Mouse (Mus musculus): ENCODE measurements around the gene Itgad.

Gene Itgad

GRCm38 (mm10) chr7:128236856-128237592, 82.8 kb downstream of the Itgad start, which contains the start of gene Armc5:
Armc5 (plus strand) TSS chr7:128237342.
- POLR2A ChIA-PET, result interaction anchor here in 3 of 4 experiments (0.7 to 2.9 kb wide), 26 partner anchors 10 to 324 kb away, joined by 3 to 17 read pairs (median 4); partner anchors contain the start of genes Pycard (in 3 of the 3), Tial1 (in 2 of the 3), Bag3 (in 1 of the 3) and Fus (in 1 of the 3)

GRCm38 (mm10) chr7:128237593-128237926, 83.4 kb downstream of the Itgad start:
- POLR2A ChIA-PET, result interaction anchor here in 3 of 4 experiments (0.7 to 2.9 kb wide), 42 partner anchors 9 to 529 kb away, joined by 3 to 17 read pairs (median 4); partner anchors contain the start of genes Pycard (in 3 of the 3), Fus (in 2 of the 3), BC017158 (in 1 of the 3) and Bag3 (in 1 of the 3)
- CTCF ChIA-PET, result interaction anchor here in 2 of 4 experiments (0.6 to 2.5 kb wide), 16 partner anchors 10 to 563 kb away, joined by 3 to 15 read pairs (median 4); partner anchors contain the start of genes BC017158 (in 1 of the 2), Gm21974 (in 1 of the 2), Pycard (in 1 of the 2) and Tial1 (in 1 of the 2)

More at GRCm38 (mm10) chr7:128236856-128237592, 82.8 kb downstream of the Itgad start, which contains the start of gene Armc5:
- CTCF ChIA-PET, result interaction anchor here in 3 of 4 experiments (0.6 to 2.5 kb wide), 18 partner anchors 10 to 851 kb away, joined by 3 to 15 read pairs (median 4); partner anchors contain the start of genes BC017158 (in 1 of the 3), Gm21974 (in 1 of the 3), Tial1 (in 1 of the 3) and Vkorc1 (in 1 of the 3)

- POLR2A ChIA-PET, result interaction anchor here in 3 of 4 experiments (0.6 to 2.9 kb wide), 43 partner anchors 9 to 530 kb away, joined by 3 to 17 read pairs (median 4); partner anchors contain the start of genes Pycard (in 3 of the 3), Fus (in 2 of the 3), BC017158 (in 1 of the 3) and Bag3 (in 1 of the 3)
These were observed 84.0 kb downstream of the Itgad start, which contains the start of gene 9130023H24Rik for GRCm38 (mm10) chr7:128237927-128238778. 9130023H24Rik (minus strand) TSS chr7:128238031.

DNA sequence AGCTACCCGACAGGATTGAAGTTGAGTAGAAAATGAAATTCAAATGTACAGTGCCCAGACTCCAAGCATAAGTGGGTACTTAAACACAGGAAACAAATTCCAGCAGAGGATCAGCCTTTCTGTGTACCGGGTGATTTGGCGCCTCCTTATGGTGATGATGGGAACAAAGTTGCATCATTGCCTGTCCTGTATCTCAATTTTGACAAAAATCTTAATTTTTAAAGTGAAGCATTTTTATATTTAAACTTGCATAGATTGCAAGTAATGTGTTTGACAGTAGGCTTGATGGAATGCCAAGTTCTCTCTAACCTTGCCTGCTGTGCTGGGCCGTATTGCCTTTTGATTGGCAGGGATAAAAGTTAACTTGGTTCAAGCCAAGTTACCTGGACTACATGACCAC, 84.8 kb downstream of the Itgad start:
- ChIA-PET POLR2A (interaction anchor here in 1 of 4 experiments (1.2 to 2.9 kb wide), 6 partner anchors 8 to 296 kb away, joined by 3 to 17 read pairs (median 5); partner anchors contain the start of genes Fus, Pycard and Tgfb1i1), CTCF (interaction anchor here in 1 of 4 experiments (1.6 kb wide), 1 partner anchor 59 kb away, joined by 4 read pairs; the partner anchor contains the start of gene BC017158)

More at GRCm38 (mm10) chr7:128237927-128238778, 84.0 kb downstream of the Itgad start, which contains the start of gene 9130023H24Rik:
- CTCF ChIA-PET, result interaction anchor here in 2 of 4 experiments (0.6 to 2.5 kb wide), 12 partner anchors 11 to 563 kb away, joined by 3 to 15 read pairs (median 4); partner anchors contain the start of genes BC017158 (in 1 of the 2), Gm21974 (in 1 of the 2), Pycard (in 1 of the 2) and Tial1 (in 1 of the 2)

DNA sequence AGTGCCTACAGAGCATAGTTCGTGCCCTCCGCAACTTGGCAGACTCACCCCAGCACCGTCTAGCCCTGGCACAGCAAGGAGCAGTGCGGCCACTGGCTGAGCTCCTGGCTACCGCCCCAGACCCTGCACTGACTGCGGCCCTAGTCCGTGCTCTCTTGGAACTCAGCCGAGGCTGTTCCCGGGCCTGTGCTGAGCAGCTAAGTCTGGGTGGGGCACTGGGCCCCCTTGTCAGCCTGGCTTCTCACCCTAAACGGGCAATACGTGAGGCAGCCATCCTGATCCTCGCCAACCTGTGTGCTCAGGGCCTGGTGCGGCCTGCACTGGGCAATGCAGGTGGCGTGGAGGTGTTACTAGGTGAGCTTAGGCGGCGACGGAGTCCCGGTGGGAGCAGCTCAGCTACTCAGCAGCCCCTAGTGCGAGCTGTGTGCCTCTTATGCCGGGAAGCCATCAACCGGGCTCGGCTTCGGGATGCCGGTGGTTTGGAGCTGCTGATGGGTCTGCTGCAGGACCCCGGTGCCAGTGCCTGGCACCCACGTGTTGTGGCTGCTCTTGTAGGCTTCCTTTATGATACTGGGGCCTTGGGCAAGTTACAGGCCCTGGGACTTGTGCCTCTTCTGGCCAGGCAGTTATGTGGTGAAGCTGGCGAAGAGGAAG, 86.1 kb downstream of the Itgad start:
- ChIA-PET POLR2A (interaction anchor here in 2 of 4 experiments (0.5 to 2.1 kb wide), 12 partner anchors 9 to 273 kb away, joined by 3 to 8 read pairs (median 4); partner anchors contain the start of genes Fus (in 1 of the 2) and Tial1 (in 1 of the 2)), CTCF (interaction anchor here (0.6 to 1.4 kb wide), 7 partner anchors 12 to 333 kb away, joined by 3 to 8 read pairs (median 4); no protein-coding TSS in a partner anchor)

- CTCF ChIA-PET, result no interaction called here
- POLR2A ChIA-PET, result interaction anchor here in 2 of 4 experiments (1.0 to 1.2 kb wide), 2 partner anchors 9 to 10 kb away, joined by 3 to 5 read pairs; no protein-coding TSS in a partner anchor
These were observed 88.2 kb downstream of the Itgad start for GRCm38 (mm10) chr7:128242331-128242730.

- ChIA-PET POLR2A (interaction anchor here in 3 of 4 experiments (0.6 to 1.7 kb wide), 4 partner anchors 12 to 651 kb away, joined by 3 to 4 read pairs (median 3); no protein-coding TSS in a partner anchor), CTCF (interaction anchor here in 1 of 4 experiments (0.7 kb wide), 1 partner anchor 101 kb away, joined by 3 read pairs; no protein-coding TSS in a partner anchor)
These were observed 89.7 kb downstream of the Itgad start for GRCm38 (mm10) chr7:128243921-128244320.

- ChIA-PET POLR2A (interaction anchor here in 3 of 4 experiments (0.5 to 1.7 kb wide), 7 partner anchors 13 to 652 kb away, joined by 3 to 4 read pairs (median 3); no protein-coding TSS in a partner anchor), CTCF (interaction anchor here in 1 of 4 experiments (0.7 kb wide), 1 partner anchor 101 kb away, joined by 3 read pairs; no protein-coding TSS in a partner anchor)
These were observed 90.3 kb downstream of the Itgad start for GRCm38 (mm10) chr7:128244410-128245025.

- CTCF ChIA-PET, result interaction anchor here in 1 of 4 experiments (1.9 kb wide), 1 partner anchor 99 kb away, joined by 8 read pairs; no protein-coding TSS in a partner anchor
- POLR2A ChIA-PET, result interaction anchor here in 1 of 4 experiments (1.7 kb wide), 1 partner anchor 31 kb away, joined by 3 read pairs; no protein-coding TSS in a partner anchor
These were observed 91.4 kb downstream of the Itgad start for GRCm38 (mm10) chr7:128245547-128245946.

- CTCF ChIA-PET, result interaction anchor here (0.6 to 1.9 kb wide), 9 partner anchors 38 to 433 kb away, joined by 3 to 23 read pairs (median 4); no protein-coding TSS in a partner anchor
These were observed 92.6 kb downstream of the Itgad start, which contains the start of gene Tgfb1i1 for GRCm38 (mm10) chr7:128246496-128247391. Tgfb1i1 (plus strand) TSS chr7:128246812.

DNA sequence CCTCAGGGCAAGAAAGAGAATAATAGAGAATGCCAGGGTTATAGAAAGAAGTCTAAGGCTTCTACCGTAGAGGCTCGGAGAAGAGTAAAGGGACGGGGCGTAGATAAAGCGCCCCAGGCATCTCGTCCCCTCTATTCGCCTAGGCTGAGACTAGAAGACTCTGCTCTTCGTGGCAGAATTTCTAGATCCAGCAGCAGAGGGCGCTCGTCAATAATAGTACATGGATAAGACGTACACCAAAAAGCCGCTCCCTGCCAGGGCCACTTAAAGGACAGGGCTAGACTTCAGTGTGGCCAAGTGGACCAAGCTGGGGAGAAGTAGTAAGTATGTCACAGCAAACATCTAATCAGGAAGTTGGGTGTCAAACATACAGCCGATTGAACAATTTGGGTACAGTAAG, 93.3 kb downstream of the Itgad start:
- CTCF ChIA-PET, result interaction anchor here in 3 of 4 experiments (1.3 to 1.9 kb wide), 3 partner anchors 97 kb away, joined by 5 to 23 read pairs (median 8); no protein-coding TSS in a partner anchor
- POLR2A ChIA-PET, result no interaction called here

More at GRCm38 (mm10) chr7:128246496-128247391, 92.6 kb downstream of the Itgad start, which contains the start of gene Tgfb1i1:
- POLR2A ChIA-PET, result interaction anchor here (0.6 to 1.0 kb wide), 6 partner anchors 8 to 467 kb away, joined by 3 to 6 read pairs (median 4); partner anchors contain the start of gene 9130023H24Rik (in 1 of the 4)

GRCm38 (mm10) chr7:128248081-128249042, 94.2 kb downstream of the Itgad start:
- CTCF ChIA-PET, result no interaction called here
- POLR2A ChIA-PET, result no interaction called here

- ChIA-PET CTCF (interaction anchor here in 1 of 4 experiments (0.7 kb wide), 1 partner anchor 139 kb away, joined by 3 read pairs; no protein-coding TSS in a partner anchor), POLR2A (no interaction called here)
These were observed 95.8 kb downstream of the Itgad start for GRCm38 (mm10) chr7:128249998-128250397.

DNA sequence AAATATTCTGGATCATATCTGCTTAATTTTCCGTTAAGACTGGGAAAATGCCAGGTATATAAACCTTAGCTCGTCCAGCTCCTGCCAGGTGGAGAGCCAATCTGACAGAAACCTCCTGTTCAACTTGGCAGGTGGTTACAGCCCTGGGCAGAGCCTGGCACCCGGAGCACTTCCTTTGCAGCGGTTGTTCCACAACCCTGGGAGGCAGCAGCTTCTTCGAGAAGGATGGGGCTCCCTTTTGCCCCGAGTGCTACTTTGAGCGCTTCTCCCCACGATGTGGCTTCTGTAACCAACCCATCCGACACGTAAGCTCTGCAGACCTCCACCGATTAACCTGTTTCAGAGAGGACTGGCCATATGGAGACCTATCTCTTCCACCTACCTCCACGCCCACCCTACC, 97.8 kb downstream of the Itgad start:
- ChIA-PET POLR2A (interaction anchor here in 2 of 4 experiments (0.7 to 1.7 kb wide), 4 partner anchors 14 to 35 kb away, joined by 3 to 6 read pairs (median 3); partner anchors contain the start of genes 9130023H24Rik (in 1 of the 2) and Armc5 (in 1 of the 2)), CTCF (interaction anchor here in 2 of 4 experiments (1.0 to 1.1 kb wide), 2 partner anchors 12 to 93 kb away, joined by 3 to 5 read pairs; no protein-coding TSS in a partner anchor)
